Mouse (Mus musculus) heart, embryonic 15.5 days (tissue): Measurements from ENCODE around the gene Casp7. TPM values are rescaled to one million over a fixed set of nuclear protein-coding genes. Genes with fewer than 3 reads are reported as not detected.

ENCODE experiments used
- ATAC-seq: fragments of 200-750 bp; cut with Nextera tagmentation; replicated peaks from 2 replicates; pipeline ENCODE4 v1.8.0; 2017; ENCODE audit warnings: low read depth, moderate TSS enrichment; ENCODE audit not compliant: insufficient number of reproducible peaks, insufficient read depth, low FRiP score
- H3K27ac ChIP-seq: fragments of 300-500 bp; sonication (generic); 2 replicates; pipeline ENCODE4 v1.5.1; 2015; ENCODE audit warnings: mild to moderate bottlenecking, inconsistent platforms
- H3K27me3 ChIP-seq: fragments of 300-500 bp; sonication (generic); 2 replicates; pipeline ENCODE4 v1.6.1; 2015; ENCODE audit warnings: inconsistent platforms
- H3K36me3 ChIP-seq: fragments of 300-500 bp; sonication (generic); 2 replicates; pipeline ENCODE4 v1.6.1; 2015; ENCODE audit warnings: mild to moderate bottlenecking, inconsistent platforms
- H3K4me1 ChIP-seq: fragments of 300-500 bp; sonication (generic); replicated peaks from 2 replicates; pipeline ENCODE4 v1.6.1; 2015; ENCODE audit warnings: inconsistent platforms
- H3K4me2 ChIP-seq: fragments of 300-500 bp; sonication (generic); 2 replicates; pipeline ENCODE4 v1.6.1; 2015; ENCODE audit warnings: inconsistent platforms, mild to moderate bottlenecking, moderate library complexity
- H3K4me3 ChIP-seq: fragments of 300-500 bp; sonication (generic); 2 replicates; pipeline ENCODE4 v1.5.1; 2015; ENCODE audit warnings: mild to moderate bottlenecking, inconsistent platforms
- H3K9ac ChIP-seq: fragments of 300-500 bp; sonication (generic); 2 replicates; pipeline ENCODE4 v1.6.1; 2015; ENCODE audit warnings: mild to moderate bottlenecking, inconsistent platforms
- H3K9me3 ChIP-seq: fragments of 300-500 bp; sonication (generic); replicated peaks from 2 replicates; pipeline ENCODE4 v1.6.1; 2016; ENCODE audit warnings: inconsistent platforms
- WGBS: fragments of 180-500 bp; shearing (Covaris S2); methylation state at CpG from one replicate; pipeline ENCODE4 v1.1.7; 2015; ENCODE audit warnings: mixed read lengths; 5-methylcytosine and 5-hydroxymethylcytosine counted together
- polyA plus RNA-seq: library from polyadenylated mRNA; unstranded; fragments of >200 nt; fragmentation: Nextera tagmentation; extraction: Ambion mirVana; gene quantifications from 2 replicates; pipeline ENCODE4 v1.2.1, GENCODE M21; 2015

Casp7 gene
- polyA plus RNA-seq, 1 experiment from 2014 or later: 25.6 TPM

DNA sequence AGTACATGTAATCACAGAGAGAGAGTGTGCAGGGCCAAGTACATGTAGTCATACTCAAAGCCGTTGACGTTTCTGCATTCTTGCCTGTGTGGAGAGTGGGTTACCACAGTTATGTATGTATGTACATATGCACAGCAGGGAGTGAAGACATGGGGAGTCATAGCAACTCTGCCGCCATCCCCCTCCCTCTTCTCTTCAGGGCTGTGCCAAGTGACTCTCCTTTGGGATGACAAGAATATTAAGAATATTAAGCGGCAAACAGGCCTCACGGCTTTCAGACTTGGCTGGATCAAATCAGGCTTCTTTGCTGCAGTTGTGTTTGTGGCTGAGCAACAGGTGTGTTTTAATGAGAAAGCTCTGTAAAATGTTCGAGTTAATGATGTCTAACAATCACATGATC is 92.7 kb downstream of the Casp7 start:
- 83% methylated on average over 6 of the region's 6 CpGs for WGBS
- ATAC-seq: no peak
- H3K9me3 ChIP-seq: no peaks in the 10 kb centered on the region
- no peak overlapping the region for H3K4me2 ChIP-seq
- H3K9ac ChIP-seq: no peak overlapping the region
- H3K4me1 ChIP-seq: peaks cover 21% of the 10 kb centered on the region
- H3K27ac ChIP-seq: no peak overlapping the region
- no peaks in the 10 kb centered on the region for H3K36me3 ChIP-seq
- H3K4me3 ChIP-seq: no peak overlapping the region
- H3K27me3 ChIP-seq: no peaks in the 10 kb centered on the region

Other genes with a start within 250 kb of the Casp7 start
- 2.4 TPM in 2 replicates for gene Habp2, start 110.0 kb upstream of the Casp7 start, polyA plus RNA-seq
- gene Nrap, start 7.1 kb upstream of the Casp7 start, polyA plus RNA-seq: 37.8 and 43.0 TPM in 2 replicates
- gene Plekhs1, start 64.5 kb downstream of the Casp7 start, polyA plus RNA-seq: 0.08 and 0.10 TPM in 2 replicates
- gene Dclre1a, start 151.1 kb downstream of the Casp7 start, polyA plus RNA-seq: 13.9 and 14.3 TPM in 2 replicates
- 14.4 and 14.9 TPM in 2 replicates for gene Nhlrc2, start 151.1 kb downstream of the Casp7 start, polyA plus RNA-seq